ENCODE assay signal across 8 mouse cellular contexts in the genomic region with DNA sequence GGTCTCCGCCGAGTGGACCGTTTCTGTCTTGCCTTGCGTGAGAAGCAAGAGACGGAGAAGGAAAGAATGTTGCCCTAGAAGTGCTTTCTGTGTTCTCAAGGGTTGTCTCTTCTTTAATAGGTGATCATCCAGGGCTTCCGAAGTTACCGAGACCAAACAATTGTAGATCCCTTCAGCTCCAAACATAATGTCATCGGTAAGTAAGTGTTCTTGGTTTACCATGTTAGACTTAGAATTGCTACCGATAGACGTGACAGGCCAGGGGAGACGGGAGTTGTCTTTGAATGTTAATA. TPM values are rescaled to one million over a fixed set of nuclear protein-coding genes. Genes with fewer than 3 reads are reported as not detected.
DNase-seq lines count a peak whose midpoint lies in the region; ATAC-seq and TF ChIP-seq lines count a peak whose summit lies in the region.

No protein-coding gene starts in this region.

- peaks cover 14% of the 10 kb centered on the region for H3K36me3 ChIP-seq in liver, embryonic 11.5 days (ENCODE audit: control insufficient read depth, insufficient read depth, low read length)
- H3K36me3 ChIP-seq in stomach, postnatal 0 days (ENCODE audit: control insufficient read depth, insufficient read depth, low read length), result 0 out of 2 replicates have a peak, but pooled peaks cover 5% of the 10 kb centered on the region

- no peaks in the 10 kb centered on the region for H3K27me3 ChIP-seq in liver, embryonic 11.5 days (replicated peaks; ENCODE audit: control insufficient read depth, insufficient read depth, low read length)
- no peaks in the 10 kb centered on the region for H3K27me3 ChIP-seq in stomach, postnatal 0 days (ENCODE audit: control insufficient read depth, insufficient read depth, low read length)

- intact Hi-C loops in gastrocnemius, adult 2 months (cut with DNase I), result loop anchor here (2.0 kb wide), 1 partner anchor 37 kb away; no protein-coding TSS in a partner anchor

- H3K27ac ChIP-seq in gastrocnemius, adult 2 months, result peak overlapping the region; percentile 100
- peak overlapping the region; percentile 94; the same call in 1 of the 2 replicates for H3K27ac ChIP-seq in liver, embryonic 11.5 days (ENCODE audit: low read depth, low read length)
- 0 out of 2 replicates have a peak overlapping the region, but pooled peaks have one; percentile 95 for H3K27ac ChIP-seq in stomach, postnatal 0 days (replicated peaks)

- ATAC-seq in liver, embryonic 11.5 days (replicated peaks; ENCODE audit: low FRiP score), result no peak
- no peak for ATAC-seq in stomach, postnatal 0 days (ENCODE audit: low FRiP score, low TSS enrichment)
- ATAC-seq in megakaryocyte-erythroid progenitor cell, adult 5-6 weeks (replicated peaks; ENCODE audit: low FRiP score, low TSS enrichment, poor library complexity, severe bottlenecking), result no peak

- no peaks in the 10 kb centered on the region for H3K9me3 ChIP-seq in liver, embryonic 11.5 days (ENCODE audit: control insufficient read depth, low read length)
- H3K9me3 ChIP-seq in stomach, postnatal 0 days (ENCODE audit: control insufficient read depth, low read length), result no peaks in the 10 kb centered on the region

- peaks cover 15% of the 10 kb centered on the region for H3K4me1 ChIP-seq in liver, embryonic 11.5 days (replicated peaks; ENCODE audit: control insufficient read depth, insufficient read depth, low read length)
- no peaks in the 10 kb centered on the region; the same call in 1 of the 2 replicates for H3K4me1 ChIP-seq in stomach, postnatal 0 days (replicated peaks; ENCODE audit: control insufficient read depth, insufficient read depth)

- 13% methylated on average over 11 of the region's 11 CpGs for WGBS in liver, embryonic 11.5 days
- 4% methylated on average over 11 of the region's 11 CpGs for WGBS in stomach, postnatal 0 days

- peak overlapping the region; percentile 87 for H3K4me3 ChIP-seq in gastrocnemius, adult 2 months
- peak overlapping the region; percentile 99 for H3K4me3 ChIP-seq in liver, embryonic 11.5 days (ENCODE audit: low read depth, low read length)
- H3K4me3 ChIP-seq in stomach, postnatal 0 days (ENCODE audit: low read depth, low read length), result peak overlapping the region; percentile 98

- no peak for DNase-seq in gastrocnemius, adult 2 months
- no peak for DNase-seq in gastrocnemius, postnatal 10 days
- peak; percentile 22 for DNase-seq in thymus, postnatal 0 days (ENCODE audit: low spot score)
- no peak for DNase-seq in thymus, postnatal 4 days
- no peak for DNase-seq in liver, embryonic 11.5 days (ENCODE audit: low spot score)
- no peak for DNase-seq in stomach, postnatal 0 days (ENCODE audit: low spot score)
- no peak for DNase-seq in frontal cortex, postnatal 25 days (ENCODE audit: low spot score in 2 of 2)

- peak overlapping the region; percentile 99 for H3K9ac ChIP-seq in liver, embryonic 11.5 days (ENCODE audit: low read depth, low read length)
- H3K9ac ChIP-seq in stomach, postnatal 0 days (ENCODE audit: low read length), result peak overlapping the region; percentile 95

- peak overlapping the region; percentile 95 for H3K4me2 ChIP-seq in liver, embryonic 11.5 days
- peak overlapping the region; percentile 93 for H3K4me2 ChIP-seq in stomach, postnatal 0 days (replicated peaks; ENCODE audit: low read depth)

- no peak for TF ChIP-seq CTCF in gastrocnemius, adult 2 months (IDR thresholded peaks at IDR 0.05)
- TF ChIP-seq CTCF in stomach, postnatal 0 days (IDR thresholded peaks at IDR 0.05; ENCODE audit: low read depth), result no peak

- TF ChIP-seq EP300 in stomach, postnatal 0 days (optimal IDR thresholded peaks at IDR 0.05), result no peak

RNA-seq across cellular contexts. Expression of a gene that starts 1.1 kb away (rescaled TPM):
- total RNA-seq in gastrocnemius, adult 2 months (2021), result 10 to 100 TPM; 15.6 to 20.0 TPM
- total RNA-seq in gastrocnemius, postnatal 10 days (2021), result 10 to 100 TPM; 22.5 to 27.4 TPM
- 67.0 and 72.5 TPM in 2 replicates for polyA plus RNA-seq in thymus, postnatal 0 days (2015; fragmentation: Nextera tagmentation; extraction: Ambion mirVana)
- polyA plus RNA-seq in liver, embryonic 11.5 days (2014; fragmentation: Nextera tagmentation; extraction: Ambion mirVana), result 80.6 and 82.5 TPM in 2 replicates
- 24.9 and 27.0 TPM in 2 replicates for polyA plus RNA-seq in stomach, postnatal 0 days (2015; fragmentation: Nextera tagmentation; extraction: Ambion mirVana)
- 103 and 105 TPM in 2 replicates for total RNA-seq in megakaryocyte-erythroid progenitor cell, adult 5-6 weeks (2014; fragmentation: Nextera tagmentation)
- total RNA-seq in megakaryocyte-erythroid progenitor cell, adult 5-6 weeks (2017), result 209 and 214 TPM in 2 replicates

RNA-seq across cellular contexts. Expression of a gene that starts 12.4 kb away (rescaled TPM):
- total RNA-seq in gastrocnemius, adult 2 months (2021), result 10 to 100 TPM; 67.8 to 83.3 TPM
- 10 to 100 TPM; 83.4 to 96.6 TPM for total RNA-seq in gastrocnemius, postnatal 10 days (2021)
- polyA plus RNA-seq in thymus, postnatal 0 days (2015; fragmentation: Nextera tagmentation; extraction: Ambion mirVana), result 267 and 304 TPM in 2 replicates
- polyA plus RNA-seq in liver, embryonic 11.5 days (2014; fragmentation: Nextera tagmentation; extraction: Ambion mirVana), result 400 and 410 TPM in 2 replicates
- 168 and 177 TPM in 2 replicates for polyA plus RNA-seq in stomach, postnatal 0 days (2015; fragmentation: Nextera tagmentation; extraction: Ambion mirVana)
- 86.8 and 99.0 TPM in 2 replicates for total RNA-seq in megakaryocyte-erythroid progenitor cell, adult 5-6 weeks (2014; fragmentation: Nextera tagmentation)
- 216 and 256 TPM in 2 replicates for total RNA-seq in megakaryocyte-erythroid progenitor cell, adult 5-6 weeks (2017)
